Mouse (Mus musculus) adipocyte (in vitro differentiated cells): ENCODE measurements around the gene Hagh.

Experiments used
- DNase-seq: peaks from one replicate; pipeline ENCODE4 v3.0.0-alpha.2; 2016; ENCODE audit warnings: low spot score

The Hagh gene

DNA sequence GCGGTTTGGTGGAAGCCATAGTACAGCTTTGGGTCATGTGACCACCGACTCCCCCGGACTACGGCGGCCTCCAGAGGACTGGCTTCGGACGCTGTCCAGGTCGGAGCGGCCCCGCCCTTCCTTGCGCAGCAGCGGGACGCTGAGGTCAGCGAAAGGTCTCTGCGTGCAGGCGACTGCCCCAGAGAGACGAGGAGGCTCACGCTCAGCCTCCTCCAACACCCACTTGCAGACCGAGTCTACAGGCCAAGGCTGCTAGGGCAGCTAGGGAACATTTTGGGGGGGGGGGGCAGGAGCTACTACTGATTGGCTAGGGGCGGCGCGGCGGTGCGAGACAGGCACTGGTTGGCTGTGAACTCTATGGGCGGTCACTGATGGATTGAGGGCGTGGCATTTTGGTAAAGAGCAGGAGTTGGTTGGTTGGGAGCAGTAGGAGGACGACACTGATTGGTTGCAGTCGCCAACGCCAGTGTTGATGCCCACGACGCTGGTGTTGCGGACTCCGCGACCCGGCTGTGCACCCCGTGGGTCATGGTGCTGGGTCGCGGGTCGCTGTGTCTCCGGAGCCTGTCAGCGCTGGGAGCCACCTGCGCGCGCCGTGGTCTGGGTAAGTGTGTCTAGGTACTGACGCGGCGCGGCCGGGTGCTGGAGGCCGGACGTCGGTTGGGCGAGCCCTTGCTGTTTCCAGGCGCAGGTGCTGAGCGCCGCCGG is 10.3 kb downstream of the Hagh start, which contains the start of gene Fahd1:
Gene Fahd1 (minus strand): TSS at position 300 of the 708 bp plus-strand sequence.
- DNase-seq = peak; percentile 99

- no peak for DNase-seq
These were observed 10.8 kb downstream of the Hagh start for GRCm38 (mm10) chr17:24850773-24851127.

DNA sequence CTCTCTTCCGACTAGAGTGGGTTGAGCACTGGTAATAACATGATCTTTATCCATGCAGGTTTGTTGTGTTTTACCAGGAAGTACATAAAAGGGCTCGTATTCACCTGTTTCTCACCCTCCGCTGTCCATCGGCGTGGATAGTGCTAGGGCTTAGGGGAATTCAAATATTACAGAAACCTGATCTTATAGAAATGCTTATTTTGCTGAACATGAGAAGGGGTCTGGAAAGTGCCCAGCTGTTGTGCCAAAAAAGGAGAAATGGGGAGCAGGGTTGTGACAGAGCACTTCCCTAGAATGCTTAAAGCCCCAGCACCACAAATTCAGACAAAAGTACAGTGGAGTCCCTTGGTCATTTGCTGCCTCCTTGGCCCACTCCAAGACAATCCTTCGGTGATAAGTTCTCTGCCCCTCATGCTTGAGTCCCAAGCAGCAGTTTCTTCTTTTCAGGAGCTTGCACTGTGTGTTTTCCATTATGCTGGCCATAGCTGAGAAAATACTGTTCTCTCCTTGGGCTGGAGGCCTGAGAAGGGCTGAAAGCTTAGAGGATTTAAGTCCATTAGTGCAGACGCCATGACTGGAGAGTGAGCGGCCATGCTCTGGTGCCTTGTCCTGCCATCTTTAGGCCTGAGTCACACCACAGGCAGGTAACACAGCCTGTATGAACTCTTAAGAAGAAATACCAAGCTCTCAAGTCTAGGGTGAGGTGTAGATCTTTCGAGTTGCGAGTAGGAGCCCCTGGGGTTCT is 11.6 kb downstream of the Hagh start:
- no peak for DNase-seq

GRCm38 (mm10) chr17:24855838-24856464 is 16.0 kb downstream of the Hagh start:
- DNase-seq = peak; percentile 42

GRCm38 (mm10) chr17:24856589-24856988 is 16.6 kb downstream of the Hagh start:
- DNase-seq = no peak

DNA sequence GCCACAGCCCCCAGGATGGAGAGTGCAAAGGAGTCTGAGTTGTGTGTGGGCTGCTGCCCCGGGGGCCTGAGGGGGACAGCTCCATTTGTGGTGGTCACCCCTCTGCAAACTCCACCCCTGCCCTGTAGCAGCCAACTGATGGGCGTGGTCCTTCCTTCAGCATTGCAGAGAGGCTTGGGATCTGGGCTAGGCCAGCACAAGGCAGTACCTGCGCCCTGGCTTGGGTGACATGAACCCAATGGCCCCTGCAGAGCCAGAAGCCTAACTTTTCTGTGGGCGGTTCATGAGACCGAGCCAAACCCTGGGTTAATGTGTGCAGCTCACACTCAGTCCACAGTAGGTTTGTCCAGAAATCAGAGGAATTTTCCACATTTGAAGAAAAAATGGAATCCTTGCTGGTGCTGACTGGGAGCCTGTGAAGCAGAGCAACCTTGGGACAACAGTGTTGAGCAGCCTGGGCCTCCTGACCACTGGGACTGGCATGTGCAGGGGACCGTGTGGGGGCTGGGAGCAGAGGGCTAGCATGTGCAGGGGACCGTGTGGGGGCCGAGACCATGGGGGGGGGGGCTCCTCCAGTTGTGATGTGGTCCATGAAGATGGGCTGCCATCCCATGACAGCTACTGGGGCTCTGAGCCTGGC is 18.0 kb downstream of the Hagh start:
- DNase-seq = no peak

GRCm38 (mm10) chr17:24858967-24859366 is 19.0 kb downstream of the Hagh start:
- DNase-seq = no peak

GRCm38 (mm10) chr17:24860076-24860475 is 20.1 kb downstream of the Hagh start:
- no peak for DNase-seq

DNA sequence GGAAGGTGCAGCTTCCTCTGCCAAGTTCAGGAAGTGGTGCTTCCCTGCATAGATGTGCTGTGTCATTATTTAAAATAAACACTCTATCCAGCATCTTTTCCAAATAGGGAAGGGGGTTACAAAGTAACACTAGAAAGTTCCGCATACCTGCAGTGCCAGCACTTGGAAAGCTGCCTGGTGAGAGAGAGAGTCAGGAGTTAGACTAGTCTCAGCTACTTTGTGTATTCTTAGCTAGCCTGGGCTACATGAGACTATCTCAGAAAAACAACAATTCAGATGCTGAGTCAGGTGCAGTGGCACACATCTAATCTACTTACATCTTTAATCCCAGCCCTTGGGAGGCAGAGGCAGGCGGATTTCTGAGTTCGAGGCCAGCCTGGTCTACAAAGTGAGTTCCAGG is 21.8 kb downstream of the Hagh start:
- DNase-seq = no peak

GRCm38 (mm10) chr17:24865776-24866175 is 25.8 kb downstream of the Hagh start, which contains the start of gene Igfals:
TSS of gene Igfals (plus strand) at chr17:24865997.
- DNase-seq = no peak

DNA sequence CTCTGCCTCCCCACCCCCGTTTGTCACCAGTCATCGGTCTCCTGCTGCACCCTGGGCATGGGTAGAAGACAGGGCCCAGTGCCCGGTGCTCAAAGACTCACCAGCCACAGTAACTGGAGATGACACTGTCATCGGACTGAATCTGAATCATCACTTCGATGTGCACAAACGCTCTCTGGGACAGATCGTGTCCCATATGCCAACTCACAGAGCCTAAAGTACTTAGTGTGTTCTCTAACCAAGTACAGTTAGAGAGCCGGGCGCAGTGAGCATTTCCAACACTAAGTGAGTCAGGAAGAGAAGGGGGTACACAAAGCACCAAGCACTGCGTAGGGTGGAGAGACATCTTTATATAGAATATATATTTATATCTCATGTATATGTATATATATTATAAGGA is 28.0 kb downstream of the Hagh start:
- DNase-seq = no peak

DNA sequence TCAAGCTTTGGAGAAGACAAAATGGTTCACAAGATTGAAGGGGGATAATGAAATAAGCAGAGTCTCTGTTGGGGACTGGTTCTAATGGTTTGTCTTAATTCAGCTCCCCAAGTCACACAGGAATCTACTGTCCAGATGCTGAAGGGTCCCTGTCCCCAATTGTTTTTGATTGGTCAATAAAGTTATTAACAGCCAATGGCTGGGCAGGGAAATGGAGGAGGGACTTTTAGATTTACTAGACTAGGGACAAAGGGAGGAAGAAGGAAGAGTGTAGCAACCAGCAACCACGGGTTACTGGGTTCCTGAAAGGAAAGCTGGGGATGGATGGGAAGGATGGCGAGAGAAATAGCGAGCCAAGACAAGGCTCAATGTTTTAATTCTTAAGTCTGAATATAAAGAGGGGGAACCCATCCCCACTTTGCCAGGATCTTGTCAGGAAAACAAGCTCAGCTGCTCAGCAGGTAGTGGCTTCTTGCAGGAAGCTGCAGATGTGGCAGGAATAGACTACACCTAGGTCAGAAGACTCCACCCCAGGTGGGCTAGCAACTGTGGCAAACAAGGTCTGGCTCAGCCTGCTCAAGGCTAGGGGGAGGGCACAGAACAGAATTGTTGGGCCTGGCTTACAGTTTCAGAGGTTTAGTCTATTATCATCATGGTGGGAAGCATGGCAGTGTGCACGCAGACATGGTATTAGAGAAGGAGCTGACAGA is 33.9 kb downstream of the Hagh start:
- DNase-seq = no peak

DNA sequence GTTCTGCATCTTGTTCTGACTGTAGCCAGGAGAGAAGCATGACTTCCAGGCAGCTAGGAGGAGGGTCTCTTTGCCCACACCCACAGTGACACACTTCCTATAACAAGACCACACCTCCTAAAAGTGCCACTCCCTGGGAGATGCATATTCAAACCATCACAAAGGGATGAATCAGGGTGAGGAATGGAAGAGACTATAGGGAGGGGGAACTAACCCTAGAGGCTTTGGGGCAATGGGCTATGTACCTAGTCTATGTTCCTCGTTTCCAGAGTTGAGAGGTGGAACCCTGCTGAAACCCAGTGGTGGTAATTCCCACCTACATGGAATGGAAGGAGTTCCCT is 34.4 kb downstream of the Hagh start:
- DNase-seq = no peak

DNA sequence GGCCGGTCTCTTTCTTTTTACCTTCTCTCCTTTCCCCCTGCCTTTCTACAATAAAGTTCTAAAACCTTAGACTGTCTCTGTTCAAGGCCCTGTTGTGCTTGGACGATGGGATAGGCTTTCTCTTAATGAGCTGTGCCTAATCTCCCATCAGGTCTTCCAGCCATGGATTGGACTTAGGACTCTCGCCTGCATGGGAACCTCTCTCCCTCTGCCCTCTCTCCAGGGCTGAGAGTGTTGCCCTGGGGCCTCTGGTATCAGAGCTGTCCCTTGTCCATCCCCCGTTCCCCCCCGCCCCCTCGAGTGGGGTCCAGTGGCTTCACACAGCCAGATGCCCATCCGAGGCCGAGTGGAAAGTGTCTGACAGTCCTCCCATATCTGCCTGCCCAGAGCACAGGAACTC is 35.0 kb downstream of the Hagh start:
- no peak for DNase-seq

GRCm38 (mm10) chr17:24877336-24878116 is 37.6 kb downstream of the Hagh start:
- DNase-seq = peak; percentile 70

DNA sequence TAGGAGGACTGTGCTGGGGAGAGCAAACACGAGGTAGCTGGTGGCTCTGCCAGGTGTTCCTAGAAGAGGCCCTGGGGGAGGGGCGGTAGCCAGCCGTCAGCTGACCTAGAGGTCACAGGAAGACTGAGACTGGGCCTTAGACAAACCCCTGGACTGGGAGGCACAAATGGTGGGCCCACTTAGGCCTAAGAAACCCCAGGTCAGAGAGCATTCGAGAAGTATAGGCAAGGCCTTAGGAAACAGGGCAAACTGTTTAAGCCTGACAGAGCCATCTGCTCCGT is 38.1 kb downstream of the Hagh start:
- DNase-seq = peak; percentile 56

GRCm38 (mm10) chr17:24878531-24878930 is 38.6 kb downstream of the Hagh start:
- DNase-seq = peak; percentile 70

GRCm38 (mm10) chr17:24881738-24882440 is 41.9 kb downstream of the Hagh start:
- DNase-seq = peak; percentile 73

DNA sequence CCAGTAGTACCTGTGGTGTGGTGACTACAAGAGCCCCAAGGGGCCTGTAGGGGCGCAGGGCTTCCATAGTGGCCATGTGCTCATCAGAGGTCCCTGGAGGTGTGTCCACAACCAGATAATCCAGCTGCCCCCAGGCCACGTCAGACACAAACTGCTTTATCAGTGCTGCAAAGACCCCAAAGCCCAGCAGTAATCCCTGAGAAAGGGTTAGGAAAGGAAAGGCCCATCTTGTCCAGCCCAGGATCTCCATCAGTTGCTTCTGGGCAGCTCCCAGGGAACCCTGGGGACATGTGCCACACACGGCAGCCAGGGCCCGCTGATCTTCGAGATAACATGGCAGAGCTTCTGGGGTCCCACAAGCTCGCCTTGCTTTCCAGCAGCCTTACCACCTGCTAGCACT is 44.4 kb downstream of the Hagh start:
- no peak for DNase-seq

GRCm38 (mm10) chr17:24885356-24886133 is 45.6 kb downstream of the Hagh start:
- no peak for DNase-seq
